Mouse (Mus musculus) thymus, postnatal 0 days (tissue): ENCODE data around the gene Adamts8. TPM values are rescaled to one million over a fixed set of nuclear protein-coding genes. Genes with fewer than 3 reads are reported as not detected.

ENCODE experiments used
- DNase-seq: peaks from one replicate; pipeline ENCODE4 v3.0.0-alpha.2; 2015; ENCODE audit warnings: low spot score
- polyA plus RNA-seq: library from polyadenylated mRNA; unstranded; fragments of >200 nt; fragmentation: Nextera tagmentation; extraction: Ambion mirVana; gene quantifications from 2 replicates; pipeline ENCODE4 v1.2.1, GENCODE M21; 2015

The Adamts8 gene
- polyA plus RNA-seq = 0.57 and 0.70 TPM in 2 replicates

- no peak for DNase-seq
Measured at GRCm38 (mm10) chr9:30942512-30943313, at the start of gene Adamts8. TSS of gene Adamts8 (plus strand) at chr9:30942562.

- DNase-seq = no peak
Measured at GRCm38 (mm10) chr9:30895618-30896017, 46.7 kb upstream of the Adamts8 start.

DNA sequence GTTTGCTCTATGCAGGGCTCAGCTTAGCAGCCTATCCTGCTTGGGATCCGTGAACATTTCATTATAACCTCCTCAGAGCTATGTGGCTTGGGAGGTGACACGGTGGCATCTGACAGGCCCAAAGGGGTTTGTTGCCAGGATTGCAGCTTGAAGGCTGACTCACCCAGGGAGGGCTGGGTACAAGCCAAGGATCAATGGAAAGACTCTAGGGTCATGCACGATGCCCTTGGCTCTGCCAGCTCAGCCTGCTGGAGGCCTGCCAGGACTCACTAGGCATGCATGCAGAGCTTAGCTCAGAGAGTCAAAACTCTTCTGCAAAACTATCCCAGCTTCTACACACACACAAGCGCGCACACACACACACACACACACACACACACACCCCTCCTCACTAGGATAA lies 45.6 kb upstream of the Adamts8 start:
- DNase-seq = no peak

GRCm38 (mm10) chr9:30897169-30897568 lies 45.2 kb upstream of the Adamts8 start:
- DNase-seq = no peak

DNA sequence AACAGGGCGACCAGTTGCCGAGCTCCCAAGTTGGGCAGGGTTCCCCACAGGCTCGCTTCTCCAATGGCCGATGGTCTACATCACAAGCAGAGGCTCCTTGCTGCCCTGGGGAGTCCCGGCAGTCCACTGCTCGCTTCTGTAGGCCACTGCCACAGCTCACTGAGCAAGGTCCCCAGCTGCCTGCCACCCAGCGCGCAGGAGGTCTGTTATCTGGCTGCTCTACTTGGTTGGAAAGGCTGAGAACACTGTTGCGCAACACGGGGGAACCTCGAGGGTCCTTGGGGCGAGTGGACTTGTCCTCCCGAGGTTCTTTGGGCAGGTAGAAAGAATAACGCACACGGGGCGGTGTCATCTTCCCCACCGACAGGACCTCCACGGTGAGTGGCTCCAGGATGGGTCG lies 40.2 kb upstream of the Adamts8 start:
- DNase-seq = no peak

DNA sequence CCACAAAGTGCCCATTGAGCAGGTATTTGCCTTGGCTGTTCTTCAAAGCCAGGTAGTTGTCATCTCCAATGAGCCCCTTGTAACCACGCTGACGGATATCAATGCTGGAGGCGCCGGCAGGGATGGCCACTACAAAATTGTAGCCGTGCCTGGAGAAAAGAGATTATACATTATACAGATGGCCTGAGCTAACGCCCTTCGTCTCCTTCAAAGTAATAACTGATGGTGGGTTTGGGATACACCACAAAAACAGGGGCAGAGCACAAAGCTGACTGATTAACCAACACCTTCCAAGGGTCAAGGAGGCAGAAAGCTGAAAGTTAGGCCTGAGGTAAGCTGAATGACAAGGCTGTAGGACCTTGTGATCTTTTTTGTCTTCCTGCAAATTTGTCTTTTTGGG lies 39.7 kb upstream of the Adamts8 start:
- no peak for DNase-seq

DNA sequence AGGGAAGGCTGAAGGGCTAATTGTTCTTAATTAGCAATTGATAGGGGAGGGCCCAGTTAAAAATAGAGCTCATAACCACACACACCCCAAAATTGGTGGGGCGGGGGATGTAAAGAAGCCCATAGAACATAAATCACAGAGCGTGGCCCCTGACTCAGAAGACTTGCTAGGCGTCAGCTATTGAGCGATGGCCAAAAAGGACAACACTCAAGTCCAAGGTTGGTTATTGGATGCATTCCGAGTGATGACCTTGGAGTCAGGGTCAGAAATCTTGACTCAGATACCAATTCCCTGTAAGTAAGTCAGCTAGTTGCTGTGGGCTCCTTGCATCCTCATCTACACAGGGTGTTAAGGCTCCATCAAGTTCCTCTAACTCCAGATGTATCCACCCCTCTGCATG lies 39.1 kb upstream of the Adamts8 start:
- DNase-seq = no peak

- no peak for DNase-seq
Measured at GRCm38 (mm10) chr9:30905861-30906260, 36.5 kb upstream of the Adamts8 start.

DNA sequence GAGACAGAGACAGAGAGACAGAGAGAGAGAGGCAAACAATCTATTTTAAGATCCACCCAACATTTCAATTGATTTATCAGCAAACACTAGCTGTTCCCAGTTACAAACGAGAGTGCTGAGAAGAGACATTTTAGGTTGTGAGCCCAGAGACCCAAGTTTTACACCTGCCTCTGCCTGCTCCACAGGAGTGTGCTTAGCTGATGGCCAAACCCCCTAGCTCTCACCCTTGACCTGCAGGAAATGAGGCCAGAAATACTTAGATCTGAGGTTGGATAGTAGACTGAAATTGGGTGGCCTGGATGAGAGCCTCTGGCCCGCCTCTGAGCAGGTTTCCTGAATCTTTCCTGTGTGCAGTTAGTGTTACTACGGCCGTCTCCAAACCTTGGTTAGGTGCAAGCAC lies 35.9 kb upstream of the Adamts8 start:
- DNase-seq = no peak

GRCm38 (mm10) chr9:30907677-30908295 lies 34.6 kb upstream of the Adamts8 start:
- no peak for DNase-seq

- DNase-seq = no peak
Measured at GRCm38 (mm10) chr9:30908296-30908690, 34.1 kb upstream of the Adamts8 start.

DNA sequence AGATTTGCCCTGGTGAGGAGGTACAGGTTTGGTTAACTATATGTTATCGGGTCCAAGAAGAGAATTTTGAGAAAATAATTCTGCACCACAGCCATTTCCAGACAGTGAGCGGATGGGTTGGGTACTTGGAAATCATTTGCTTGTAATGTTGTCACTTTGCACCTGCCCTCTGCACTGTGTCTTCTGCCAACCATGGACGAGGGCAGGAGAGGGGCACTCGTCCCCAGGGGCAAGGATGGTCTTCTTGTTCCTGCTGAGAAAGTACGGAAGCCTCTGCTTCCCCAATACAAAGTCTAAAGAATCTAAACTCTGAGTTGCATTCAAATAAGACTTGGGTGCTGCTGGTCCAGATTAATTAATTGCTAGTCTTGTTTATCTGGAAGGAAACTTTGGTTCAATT lies 33.4 kb upstream of the Adamts8 start:
- no peak for DNase-seq

GRCm38 (mm10) chr9:30910491-30910890 lies 31.9 kb upstream of the Adamts8 start:
- no peak for DNase-seq

GRCm38 (mm10) chr9:30912161-30912560 lies 30.2 kb upstream of the Adamts8 start:
- no peak for DNase-seq

- no peak for DNase-seq
Measured at GRCm38 (mm10) chr9:30913429-30913828, 28.9 kb upstream of the Adamts8 start.

DNA sequence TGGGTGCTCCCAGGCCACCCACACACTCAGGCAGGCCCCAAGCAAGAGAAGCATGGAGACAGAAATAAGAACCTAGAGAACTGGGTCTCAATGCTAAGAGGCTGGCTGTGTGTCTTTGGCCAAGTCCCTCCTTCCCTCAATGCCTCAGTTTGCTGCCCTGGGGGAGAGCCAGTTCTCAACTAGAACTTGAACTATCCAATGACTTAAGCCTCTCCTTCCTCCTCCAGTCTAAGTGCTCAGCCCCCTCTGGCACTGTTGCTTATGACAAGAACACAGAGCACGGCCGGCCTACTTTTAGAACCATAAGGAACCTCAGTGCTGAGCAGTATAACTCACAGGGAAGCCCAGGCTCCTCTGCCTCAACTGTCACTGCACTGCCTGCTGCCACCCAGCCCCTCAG lies 28.1 kb upstream of the Adamts8 start:
- DNase-seq = no peak

- DNase-seq = no peak
Measured at GRCm38 (mm10) chr9:30916266-30916968, 25.9 kb upstream of the Adamts8 start.

- no peak for DNase-seq
Measured at GRCm38 (mm10) chr9:30918466-30919356, 23.7 kb upstream of the Adamts8 start.

DNA sequence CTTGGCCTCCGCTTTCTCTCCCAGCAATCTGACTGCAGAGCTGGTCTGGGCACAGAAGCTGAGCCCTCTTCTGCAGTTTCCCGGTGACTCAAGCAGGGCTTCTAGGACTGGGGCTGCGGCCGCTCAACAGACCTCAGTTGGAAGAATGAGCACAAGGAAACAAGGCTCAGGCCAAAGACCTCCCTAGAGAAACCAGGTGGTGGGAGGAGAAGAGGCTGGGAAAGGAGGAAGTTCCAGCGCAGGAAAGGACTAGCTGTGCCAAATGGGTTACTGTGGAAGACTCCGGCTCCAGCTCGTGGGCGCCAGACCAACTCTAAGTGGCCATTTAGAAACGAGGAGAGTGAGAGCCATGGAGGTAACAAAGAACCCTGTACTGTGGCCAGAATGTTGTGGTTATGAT lies 22.7 kb upstream of the Adamts8 start:
- no peak for DNase-seq

GRCm38 (mm10) chr9:30920736-30921135 lies 21.6 kb upstream of the Adamts8 start:
- DNase-seq = no peak
